Mouse (Mus musculus) brown adipose tissue, adult 24 weeks (tissue): Measurements from ENCODE around the gene Rab3ip. TPM values are rescaled to one million over a fixed set of nuclear protein-coding genes. Genes with fewer than 3 reads are reported as not detected.

Experiments
- H3K27ac ChIP-seq: fragments of 200-500 bp; replicated peaks from 2 replicates; pipeline ENCODE4 v1.5.1; 2012; ENCODE audit warnings: low read depth, mild to moderate bottlenecking, low read length
- H3K4me1 ChIP-seq: fragments of 200-500 bp; 2 replicates; pipeline ENCODE4 v1.6.1; 2012; ENCODE audit warnings: low read length, mixed read lengths; ENCODE audit not compliant: control insufficient read depth, insufficient read depth, insufficient read length
- H3K4me3 ChIP-seq: fragments of 200-500 bp; 2 replicates; pipeline ENCODE4 v1.5.1; 2012; ENCODE audit warnings: low read depth, mild to moderate bottlenecking, low read length, moderate library complexity; ENCODE audit not compliant: insufficient read depth
- polyA plus RNA-seq: library from polyadenylated mRNA; stranded (reverse); fragments of >200 nt; gene quantifications from 2 replicates; pipeline ENCODE4 v1.2.4, GENCODE M21; 2012; ENCODE audit not compliant: missing spikeins, insufficient read depth, insufficient read length

The Rab3ip gene
- polyA plus RNA-seq, 1 experiment: 30.4 TPM

GRCm38 (mm10) chr10:116968741-116969140 is 18.2 kb upstream of the Rab3ip start:
- H3K4me1 ChIP-seq: no peaks in the 10 kb centered on the region
- no peak overlapping the region for H3K4me3 ChIP-seq
- no peak overlapping the region for H3K27ac ChIP-seq

GRCm38 (mm10) chr10:116966065-116966464 is 15.5 kb upstream of the Rab3ip start:
- Histone ChIP-seq H3K4me1 (no peaks in the 10 kb centered on the region), H3K4me3 (no peak overlapping the region), H3K27ac (no peak overlapping the region)

GRCm38 (mm10) chr10:116965297-116965696 is 14.7 kb upstream of the Rab3ip start:
- Histone ChIP-seq H3K4me3 (no peak overlapping the region), H3K4me1 (no peaks in the 10 kb centered on the region), H3K27ac (no peak overlapping the region)

- Histone ChIP-seq H3K4me3 (no peak overlapping the region), H3K27ac (no peak overlapping the region)
Measured at GRCm38 (mm10) chr10:116964571-116964970, 14.0 kb upstream of the Rab3ip start.

GRCm38 (mm10) chr10:116964084-116964483 is 13.5 kb upstream of the Rab3ip start:
- no peaks in the 10 kb centered on the region for H3K4me1 ChIP-seq
- H3K27ac ChIP-seq: no peak overlapping the region
- H3K4me3 ChIP-seq: no peak overlapping the region

More at GRCm38 (mm10) chr10:116964571-116964970, 14.0 kb upstream of the Rab3ip start:
- H3K4me1 ChIP-seq: no peaks in the 10 kb centered on the region

GRCm38 (mm10) chr10:116962803-116963202 is 12.2 kb upstream of the Rab3ip start:
- Histone ChIP-seq H3K4me3 (no peak overlapping the region), H3K27ac (no peak overlapping the region), H3K4me1 (no peaks in the 10 kb centered on the region)

- Histone ChIP-seq H3K4me1 (no peaks in the 10 kb centered on the region), H3K4me3 (no peak overlapping the region), H3K27ac (no peak overlapping the region)
Measured at GRCm38 (mm10) chr10:116962152-116962551, 11.6 kb upstream of the Rab3ip start.

- no peaks in the 10 kb centered on the region for H3K4me1 ChIP-seq
- H3K27ac ChIP-seq: no peak overlapping the region
- no peak overlapping the region for H3K4me3 ChIP-seq
Measured at GRCm38 (mm10) chr10:116957867-116958551, 7.4 kb upstream of the Rab3ip start.

GRCm38 (mm10) chr10:116956483-116957158 is 6.1 kb upstream of the Rab3ip start:
- H3K27ac ChIP-seq: no peak overlapping the region
- no peak overlapping the region for H3K4me3 ChIP-seq

GRCm38 (mm10) chr10:116955191-116955590 is 4.6 kb upstream of the Rab3ip start:
- no peak overlapping the region for H3K4me3 ChIP-seq
- H3K27ac ChIP-seq: no peak overlapping the region
- H3K4me1 ChIP-seq: no peaks in the 10 kb centered on the region

More at GRCm38 (mm10) chr10:116956483-116957158, 6.1 kb upstream of the Rab3ip start:
- no peaks in the 10 kb centered on the region for H3K4me1 ChIP-seq

- H3K27ac ChIP-seq: peak overlapping the region; percentile 45
- peaks cover 3% of the 10 kb centered on the region; the same call in 1 of the 2 replicates for H3K4me1 ChIP-seq
- H3K4me3 ChIP-seq: peak overlapping the region; percentile 46
Measured at GRCm38 (mm10) chr10:116950886-116951285, 317 bp upstream of the Rab3ip start.

GRCm38 (mm10) chr10:116949111-116950008 is 1.2 kb downstream of the Rab3ip start:
- Histone ChIP-seq H3K4me3 (peak overlapping the region; percentile 88), H3K27ac (peak overlapping the region; percentile 64), H3K4me1 (peaks cover 3% of the 10 kb centered on the region; the same call in 1 of the 2 replicates)

GRCm38 (mm10) chr10:116948414-116948813 is 2.2 kb downstream of the Rab3ip start:
- no peak overlapping the region for H3K27ac ChIP-seq
- no peak overlapping the region for H3K4me3 ChIP-seq
- H3K4me1 ChIP-seq: peaks cover 3% of the 10 kb centered on the region; the same call in 1 of the 2 replicates

- H3K4me3 ChIP-seq: no peak overlapping the region
- H3K27ac ChIP-seq: peak overlapping the region; percentile 90
- H3K4me1 ChIP-seq: peaks cover 3% of the 10 kb centered on the region; the same call in 1 of the 2 replicates
Measured at GRCm38 (mm10) chr10:116944940-116945339, 5.6 kb downstream of the Rab3ip start.

GRCm38 (mm10) chr10:116944144-116944543 is 6.4 kb downstream of the Rab3ip start:
- Histone ChIP-seq H3K4me1 (peaks cover 3% of the 10 kb centered on the region; the same call in 1 of the 2 replicates), H3K4me3 (no peak overlapping the region), H3K27ac (peak overlapping the region; percentile 33; the same call in 1 of the 2 replicates)
